Mouse (Mus musculus) embryonic stem cell, embryonic (primary cell): ENCODE results near the gene Nebl.
"Not testable (repeated sequence)": the region's sequence is repeated elsewhere in the genome, so short reads cannot be mapped to it uniquely, and the experiment has no call there.

Experiments
- CTCF ChIA-PET, 4 experiments: fragments of 300-600 bp in 2 of 4; fragments of 350-600 bp in 2 of 4; sonication (Branson Sonifier 250); formaldehyde crosslinking; loops; one replicate each; lab custom pipeline; 2022; ENCODE audit warnings: inconsistent platforms in 2 of 4; lab: Charles Lee
- POLR2A ChIA-PET, 4 experiments: fragments of 300-600 bp in 2 of 4; fragments of 350-600 bp in 2 of 4; sonication (Branson Sonifier 250); formaldehyde crosslinking; loops; one replicate each; lab custom pipeline; 2022; ENCODE audit warnings: antibody characterized with exemption in 4 of 4, inconsistent platforms in 1 of 4; lab: Charles Lee

Gene Nebl

GRCm38 (mm10) chr2:17389886-17390285 is 341.4 kb downstream of the Nebl start:
- ChIA-PET POLR2A (no interaction called here), CTCF (no interaction called here)

- ChIA-PET CTCF (no interaction called here), POLR2A (no interaction called here)
These were observed 341.9 kb downstream of the Nebl start for GRCm38 (mm10) chr2:17389379-17389778.

- ChIA-PET POLR2A (no interaction called here), CTCF (no interaction called here)
These were observed 349.0 kb downstream of the Nebl start for GRCm38 (mm10) chr2:17382227-17382626.

- ChIA-PET POLR2A (no interaction called here), CTCF (no interaction called here)
These were observed 355.3 kb downstream of the Nebl start for GRCm38 (mm10) chr2:17375916-17376315.

- POLR2A ChIA-PET, result no interaction called here
- CTCF ChIA-PET, result interaction anchor here in 1 of 4 experiments (0.6 kb wide), 1 partner anchor 41 kb away, joined by 4 read pairs; no protein-coding TSS in a partner anchor
These were observed 365.6 kb downstream of the Nebl start for GRCm38 (mm10) chr2:17365671-17366070.

- CTCF ChIA-PET, result interaction anchor here in 1 of 4 experiments (0.6 kb wide), 1 partner anchor 41 kb away, joined by 4 read pairs; no protein-coding TSS in a partner anchor
- POLR2A ChIA-PET, result no interaction called here
These were observed 366.2 kb downstream of the Nebl start for GRCm38 (mm10) chr2:17364971-17365548.

- ChIA-PET POLR2A (no interaction called here), CTCF (no interaction called here)
These were observed 367.7 kb downstream of the Nebl start for GRCm38 (mm10) chr2:17363337-17364216.

GRCm38 (mm10) chr2:17362181-17362580 is 369.1 kb downstream of the Nebl start:
- ChIA-PET CTCF (no interaction called here), POLR2A (no interaction called here)

GRCm38 (mm10) chr2:17344643-17345042 is 386.6 kb downstream of the Nebl start:
- ChIA-PET CTCF (no interaction called here), POLR2A (no interaction called here)

GRCm38 (mm10) chr2:17335451-17335850 is 395.8 kb downstream of the Nebl start:
- CTCF ChIA-PET, result no interaction called here
- POLR2A ChIA-PET, result no interaction called here

GRCm38 (mm10) chr2:17326590-17326989 is 404.7 kb downstream of the Nebl start:
- POLR2A ChIA-PET, result no interaction called here
- CTCF ChIA-PET, result no interaction called here

GRCm38 (mm10) chr2:17316850-17317249 is 414.4 kb downstream of the Nebl start:
- ChIA-PET CTCF (no interaction called here), POLR2A (no interaction called here)

GRCm38 (mm10) chr2:17301379-17301778 is 429.9 kb downstream of the Nebl start:
- ChIA-PET POLR2A (no interaction called here), CTCF (no interaction called here)

- ChIA-PET POLR2A (no interaction called here), CTCF (no interaction called here)
These were observed 433.8 kb downstream of the Nebl start for GRCm38 (mm10) chr2:17297496-17297895.

GRCm38 (mm10) chr2:17295257-17295656 is 436.0 kb downstream of the Nebl start:
- POLR2A ChIA-PET, result not testable (repeated sequence)
- CTCF ChIA-PET, result interaction anchor here in 1 of 4 experiments (0.6 kb wide), 2 partner anchors 815 to 1960 kb away, joined by 3 to 4 read pairs; no protein-coding TSS in a partner anchor
